Mouse (Mus musculus) C2C12 (cell line): Measurements from ENCODE around the gene Asl. TPM values are rescaled to one million over a fixed set of nuclear protein-coding genes. Genes with fewer than 3 reads are reported as not detected.

Experiments
- H3K27me3 ChIP-seq: one replicate; pipeline ENCODE4 v1.6.1; 2011; ENCODE audit not compliant: control insufficient read depth, insufficient read depth, insufficient read length
- H3K36me3 ChIP-seq: one replicate; pipeline ENCODE4 v1.6.1; 2011; ENCODE audit not compliant: control insufficient read depth, insufficient read depth
- H3K4me3 ChIP-seq: one replicate; pipeline ENCODE4 v1.5.1; 2011; ENCODE audit warnings: mild to moderate bottlenecking, control low read depth; ENCODE audit not compliant: poor library complexity, insufficient read depth, severe bottlenecking
- H3K79me2 ChIP-seq: one replicate; pipeline ENCODE4 v1.6.1; 2011; ENCODE audit not compliant: control insufficient read depth, insufficient read depth
- H3K79me3 ChIP-seq: one replicate; pipeline ENCODE4 v1.6.1; 2011; ENCODE audit warnings: low read depth, control low read depth
- H3ac ChIP-seq: one replicate; pipeline ENCODE3; 2011; ENCODE audit warnings: low read depth; ENCODE audit not compliant: control insufficient read depth, insufficient read length
- CEBPB ChIP-seq: IDR thresholded peaks from one replicate; pipeline ENCODE4 v1.6.1; 2011; ENCODE audit warnings: low read depth, mild to moderate bottlenecking, control low read depth, moderate library complexity
- CTCF ChIP-seq: IDR thresholded peaks from one replicate; pipeline ENCODE4 v1.5.1; 2011; ENCODE audit not compliant: control insufficient read depth, insufficient read depth, insufficient read length
- FOSL1 ChIP-seq: IDR thresholded peaks from one replicate; pipeline ENCODE4 v1.8.0; 2011; ENCODE audit warnings: mild to moderate bottlenecking, low read length; ENCODE audit not compliant: poor library complexity, insufficient read depth, severe bottlenecking
- MAX ChIP-seq: IDR thresholded peaks from one replicate; pipeline ENCODE4 v1.6.1; 2011; ENCODE audit warnings: mild to moderate bottlenecking, control low read depth
- MYOD1 ChIP-seq: IDR thresholded peaks from one replicate; pipeline ENCODE4 v1.6.1; 2011; ENCODE audit warnings: low read depth; ENCODE audit not compliant: control insufficient read depth, insufficient read length
- MYOG ChIP-seq: IDR thresholded peaks from one replicate; pipeline ENCODE4 v1.6.1; 2011; ENCODE audit not compliant: control insufficient read depth, insufficient read length; ENCODE audit errors: extremely low read depth
- USF1 ChIP-seq: IDR thresholded peaks from one replicate; pipeline ENCODE4 v1.6.1; 2011; ENCODE audit warnings: low read depth, mild to moderate bottlenecking, control low read depth, moderate library complexity
- polyA plus RNA-seq: library from polyadenylated mRNA; unstranded; fragments of >200 nt; fragmentation: generic; extraction: Trizol; gene quantifications from one replicate; pipeline ENCODE4 v1.2.1, GENCODE M21; 2012; ENCODE audit warnings: missing spikeins

Asl gene
- polyA plus RNA-seq, 1 experiment = 26.4 TPM

DNA sequence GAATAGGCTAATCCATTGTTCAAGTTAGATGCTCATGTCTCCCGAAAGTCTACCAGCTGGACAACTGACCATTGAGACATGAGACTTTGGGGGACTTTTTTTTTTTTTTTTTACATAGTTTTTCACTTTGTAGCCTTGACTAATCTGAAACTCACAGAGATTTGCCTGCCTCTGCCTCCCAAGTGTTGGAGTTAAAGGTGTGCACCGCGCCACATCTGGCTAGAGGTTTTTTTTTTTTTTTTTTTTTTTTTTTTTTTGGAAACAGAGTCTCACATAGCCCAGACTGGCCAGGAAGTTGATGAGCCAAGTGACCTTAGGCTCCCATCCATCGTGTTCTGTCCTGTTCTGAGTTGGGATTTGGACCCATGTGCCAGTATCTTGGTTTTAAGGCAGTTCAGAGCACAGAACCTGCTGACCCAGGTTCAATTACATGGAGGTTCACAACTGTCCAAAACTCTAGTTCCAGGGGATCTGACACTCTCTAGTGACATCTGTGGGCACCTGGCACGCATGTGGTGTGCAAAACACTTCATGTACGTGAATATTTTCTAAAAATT is 20.9 kb downstream of the Asl start:
- Histone ChIP-seq H3ac (no peak overlapping the region), H3K4me3 (no peak overlapping the region), H3K36me3 (no peaks in the 10 kb centered on the region), H3K79me2 (no peaks in the 10 kb centered on the region), H3K79me3 (no peaks in the 10 kb centered on the region), H3K27me3 (no peaks in the 10 kb centered on the region)
- no peak for TF ChIP-seq MAX
- no peak for TF ChIP-seq FOSL1
- no peak for TF ChIP-seq MYOD1
- no peak for TF ChIP-seq CTCF
- no peak for TF ChIP-seq CEBPB

- no peak overlapping the region for H3ac ChIP-seq
- H3K27me3 ChIP-seq = no peaks in the 10 kb centered on the region
- no peaks in the 10 kb centered on the region for H3K36me3 ChIP-seq
- peaks cover 3% of the 10 kb centered on the region for H3K79me3 ChIP-seq
- no peaks in the 10 kb centered on the region for H3K79me2 ChIP-seq
- no peak overlapping the region for H3K4me3 ChIP-seq
- peak; percentile 8 for TF ChIP-seq CTCF
- TF ChIP-seq MYOG = no peak
Observed at GRCm38 (mm10) chr5:130007344-130007743, 21.7 kb downstream of the Asl start.

GRCm38 (mm10) chr5:130003229-130003628 is 25.8 kb downstream of the Asl start:
- H3ac ChIP-seq = no peak overlapping the region
- H3K79me2 ChIP-seq = no peaks in the 10 kb centered on the region
- peak overlapping the region; percentile 52 for H3K4me3 ChIP-seq
- H3K27me3 ChIP-seq = no peaks in the 10 kb centered on the region
- TF ChIP-seq MAX (no peak), USF1 (no peak), CTCF (no peak), MYOD1 (no peak), CEBPB (no peak), MYOG (no peak), FOSL1 (no peak)
- H3K79me3 ChIP-seq = peaks cover 5% of the 10 kb centered on the region
- H3K36me3 ChIP-seq = peaks cover 16% of the 10 kb centered on the region

- peaks cover 5% of the 10 kb centered on the region for H3K79me3 ChIP-seq
- no peaks in the 10 kb centered on the region for H3K27me3 ChIP-seq
- peaks cover 20% of the 10 kb centered on the region for H3K36me3 ChIP-seq
- H3K79me2 ChIP-seq = no peaks in the 10 kb centered on the region
- H3K4me3 ChIP-seq = peak within 1 kb of the TSS; percentile 52
- TF ChIP-seq USF1 = peak; percentile 85
- peak; percentile 84 for TF ChIP-seq MAX
- no peak for TF ChIP-seq CTCF
- H3ac ChIP-seq = peak within 1 kb of the TSS; percentile 32
Observed at GRCm38 (mm10) chr5:130002301-130003146, 26.5 kb downstream of the Asl start, which contains the start of gene Gusb. Gene Gusb, minus strand, starts transcription at chr5:130003049.

DNA sequence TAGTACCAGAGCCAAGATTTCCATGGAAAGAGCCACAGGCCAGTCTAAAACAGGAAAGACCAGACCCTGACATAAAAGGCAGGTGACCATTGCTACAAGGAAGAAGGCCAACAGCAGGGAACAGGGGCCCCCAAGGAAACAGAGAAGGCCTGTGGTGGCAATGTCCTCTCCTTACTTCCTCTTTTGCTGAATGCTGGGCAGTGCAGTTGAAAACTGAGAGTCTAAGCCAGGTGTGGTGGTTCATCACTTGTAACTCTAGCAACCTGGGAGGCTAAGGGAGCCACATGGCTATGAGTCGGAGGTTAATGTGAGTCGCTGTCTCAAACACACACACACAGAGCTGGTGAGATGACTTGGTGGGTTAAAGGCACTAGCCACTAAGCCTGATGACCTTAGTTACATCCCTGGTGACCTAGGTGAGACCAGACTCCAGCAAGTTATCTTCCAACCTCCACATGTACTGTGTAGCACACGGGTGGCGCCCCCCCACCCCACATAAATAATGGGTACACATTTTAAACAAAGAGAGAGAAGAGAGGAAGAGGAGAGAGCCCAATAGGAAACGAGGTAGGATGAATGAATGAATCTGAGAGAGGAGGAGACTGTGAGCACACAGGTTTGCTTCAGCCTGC is 27.6 kb downstream of the Asl start:
- peaks cover 31% of the 10 kb centered on the region for H3K36me3 ChIP-seq
- TF ChIP-seq USF1 = no peak
- H3K4me3 ChIP-seq = peak overlapping the region; percentile 52

GRCm38 (mm10) chr5:130000735-130001134 is 28.3 kb downstream of the Asl start:
- Histone ChIP-seq H3K4me3 (no peak overlapping the region), H3K27me3 (no peaks in the 10 kb centered on the region), H3ac (no peak overlapping the region), H3K79me2 (no peaks in the 10 kb centered on the region), H3K36me3 (peaks cover 31% of the 10 kb centered on the region), H3K79me3 (peaks cover 5% of the 10 kb centered on the region)
- TF ChIP-seq MYOD1 (no peak), CEBPB (no peak), MAX (no peak), FOSL1 (no peak), CTCF (no peak), USF1 (no peak), MYOG (no peak)

More for the DNA sequence above, 27.6 kb downstream of the Asl start:
- H3K79me3 ChIP-seq = peaks cover 5% of the 10 kb centered on the region
- H3K79me2 ChIP-seq = no peaks in the 10 kb centered on the region
- H3K27me3 ChIP-seq = no peaks in the 10 kb centered on the region
- peak overlapping the region; percentile 14 for H3ac ChIP-seq
